18 mouse cellular contexts compared by ENCODE assay signal in genomic region chr5:99398472-99399070, GRCm38 (mm10).
DNase-seq lines count a peak whose midpoint lies in the region; ATAC-seq and TF ChIP-seq lines count a peak whose summit lies in the region.
"Had no signal": no experiment of that assay in that cellular context is flagged by ENCODE, and none has a peak within 500 bp of the region (broad histone marks: within the 10 kb centered on the region; RNA-seq: fewer than 3 reads in every experiment).

No protein-coding gene starts in this region.

- no peak overlapping the region for H3K9ac ChIP-seq in intestine, embryonic 16.5 days (ENCODE audit: low read depth, low read length)
- H3K9ac ChIP-seq in liver, embryonic 16.5 days (ENCODE audit: low read depth, low read length), result no peak overlapping the region
- H3K9ac ChIP-seq: hindbrain, embryonic 14.5 days; lung, embryonic 15.5 days had no signal

- no peaks in the 10 kb centered on the region for H3K27me3 ChIP-seq in intestine, embryonic 16.5 days (replicated peaks; ENCODE audit: control insufficient read depth, insufficient read depth, low read length)
- H3K27me3 ChIP-seq in liver, embryonic 16.5 days (ENCODE audit: control insufficient read depth, insufficient read depth, low read depth, low read length), result no peaks in the 10 kb centered on the region
- peaks cover 1% of the 10 kb centered on the region; the same call in 1 of the 2 replicates for H3K27me3 ChIP-seq in cerebellum, adult 2 months (ENCODE audit: control insufficient read depth, insufficient read depth, low read length)
- H3K27me3 ChIP-seq: CH12.LX; lung, embryonic 15.5 days had no signal

- no peak for TF ChIP-seq POLR2A in cerebellum, adult 2 months (IDR thresholded peaks at IDR 0.05; ENCODE audit: borderline replicate concordance, insufficient read depth, low read length)

- H3K27ac ChIP-seq in intestine, embryonic 16.5 days (ENCODE audit: low read length), result no peak overlapping the region
- no peak overlapping the region for H3K27ac ChIP-seq in liver, embryonic 16.5 days (ENCODE audit: low read length)
- no peak overlapping the region for H3K27ac ChIP-seq in cerebellum, adult 2 months (ENCODE audit: insufficient read depth, low read length)
- H3K27ac ChIP-seq: gastrocnemius, adult 2 months; hindbrain, embryonic 14.5 days; layer of hippocampus, adult 2 months; lung, embryonic 15.5 days had no signal

- H3K36me3 ChIP-seq in intestine, embryonic 16.5 days (ENCODE audit: control insufficient read depth, insufficient read depth, low read length), result no peaks in the 10 kb centered on the region
- no peaks in the 10 kb centered on the region for H3K36me3 ChIP-seq in liver, embryonic 16.5 days (ENCODE audit: control insufficient read depth, insufficient read depth)
- H3K36me3 ChIP-seq: lung, embryonic 15.5 days had no signal

- peaks cover 19% of the 10 kb centered on the region for H3K4me1 ChIP-seq in intestine, embryonic 16.5 days (ENCODE audit: control insufficient read depth, insufficient read depth, low read length)
- peaks cover 6% of the 10 kb centered on the region; the same call in 1 of the 2 replicates for H3K4me1 ChIP-seq in liver, embryonic 16.5 days (ENCODE audit: control insufficient read depth, low read depth, low read length)
- no peaks in the 10 kb centered on the region for H3K4me1 ChIP-seq in cerebellum, adult 2 months (ENCODE audit: control insufficient read depth, insufficient read depth, low read length)

- no peak for TF ChIP-seq CTCF in cerebellum, adult 2 months (IDR thresholded peaks at IDR 0.05; ENCODE audit: borderline replicate concordance, insufficient read depth, low read depth, low read length)

- 71% methylated on average over 5 of the region's 5 CpGs for WGBS in intestine, embryonic 16.5 days
- 72% methylated on average over 5 of the region's 5 CpGs for WGBS in liver, embryonic 16.5 days (ENCODE audit: insufficient replicate concordance)
- 79% methylated on average over 5 of the region's 5 CpGs for WGBS in cerebellum, adult 2 months

- DNase-seq in kidney, adult 11 months, result peak; percentile 69
- no peak for DNase-seq in kidney, postnatal 4 days
- DNase-seq in kidney, postnatal 10 days, result peak; percentile 29
- DNase-seq in cerebellum, adult 2 months, result no peak
- DNase-seq in right cerebral cortex, postnatal 4 days, result no peak
- no peak for DNase-seq in gastrocnemius, postnatal 4 days (ENCODE audit: low spot score in 2 of 2)
- DNase-seq: cerebellum, postnatal 25 days; gastrocnemius, adult 2 months; midbrain, embryonic 14.5 days; right cerebral cortex, postnatal 25 days had no signal

- peak; percentile 80 for ATAC-seq in intestine, embryonic 16.5 days
- peak; percentile 67 for ATAC-seq in liver, embryonic 16.5 days (ENCODE audit: low read depth)
- ATAC-seq: activated CD4-positive, CD25-positive, alpha-beta regulatory T cell, adult 4 months; forebrain, embryonic 14.5 days had no signal

- H3K4me3 ChIP-seq in intestine, embryonic 16.5 days (ENCODE audit: low read length), result no peak overlapping the region
- no peak overlapping the region for H3K4me3 ChIP-seq in liver, embryonic 16.5 days (ENCODE audit: low read depth, low read length)
- no peak overlapping the region for H3K4me3 ChIP-seq in cerebellum, adult 2 months (replicated peaks; ENCODE audit: insufficient read depth, low read depth, low read length)
- H3K4me3 ChIP-seq: gastrocnemius, adult 2 months; layer of hippocampus, adult 2 months; lung, embryonic 15.5 days had no signal

- no peaks in the 10 kb centered on the region for H3K9me3 ChIP-seq in intestine, embryonic 16.5 days (ENCODE audit: control insufficient read depth, low read length)
- no peaks in the 10 kb centered on the region for H3K9me3 ChIP-seq in liver, embryonic 16.5 days (replicated peaks; ENCODE audit: control insufficient read depth, low read length)
- H3K9me3 ChIP-seq: lung, embryonic 15.5 days had no signal

- H3K4me2 ChIP-seq in intestine, embryonic 16.5 days (ENCODE audit: low read depth, low read length), result no peak overlapping the region
- no peak overlapping the region for H3K4me2 ChIP-seq in liver, embryonic 16.5 days (ENCODE audit: low read depth, low read length)
- H3K4me2 ChIP-seq: hindbrain, embryonic 14.5 days; lung, embryonic 15.5 days had no signal

Comparison
In these comparisons a context has a peak if more than half of its experiments do, and no peak if none do; other contexts are left out.
1. DNase-seq: peak in kidney, adult 11 months (single experiment) and kidney, postnatal 10 days (single experiment); none in kidney, postnatal 4 days (0 of 2), cerebellum, adult 2 months (0 of 2), right cerebral cortex, postnatal 4 days (single experiment) and gastrocnemius, postnatal 4 days (0 of 2).